Mouse (Mus musculus): Measurements from ENCODE around the gene Wdsub1. TPM values are rescaled to one million over a fixed set of nuclear protein-coding genes. Genes with fewer than 3 reads are reported as not detected.

The Wdsub1 gene
- total RNA-seq (2021), result 10 to 100 TPM; 22.6 to 23.7 TPM
- long read RNA-seq, experiment 1, partial matches to known transcripts, result 5 of 20 reads
- long read RNA-seq, experiment 1, other reads (novel, unspliced or antisense), result 14 of 20 reads
- long read RNA-seq, experiment 2, partial matches to known transcripts, result 5 of 24 reads
- long read RNA-seq, experiment 2, other reads (novel, unspliced or antisense), result 17 of 24 reads

- peak; percentile 34 for TF ChIP-seq CTCF (conservative IDR thresholded peaks at IDR 0.05)
- H3K27ac ChIP-seq, result peak within 1 kb of the TSS; percentile 92
Observed at GRCm38 (mm10) chr2:59881831-59882741, at the start of gene Wdsub1. Gene Wdsub1, minus strand, starts transcription at chr2:59882591.

DNA sequence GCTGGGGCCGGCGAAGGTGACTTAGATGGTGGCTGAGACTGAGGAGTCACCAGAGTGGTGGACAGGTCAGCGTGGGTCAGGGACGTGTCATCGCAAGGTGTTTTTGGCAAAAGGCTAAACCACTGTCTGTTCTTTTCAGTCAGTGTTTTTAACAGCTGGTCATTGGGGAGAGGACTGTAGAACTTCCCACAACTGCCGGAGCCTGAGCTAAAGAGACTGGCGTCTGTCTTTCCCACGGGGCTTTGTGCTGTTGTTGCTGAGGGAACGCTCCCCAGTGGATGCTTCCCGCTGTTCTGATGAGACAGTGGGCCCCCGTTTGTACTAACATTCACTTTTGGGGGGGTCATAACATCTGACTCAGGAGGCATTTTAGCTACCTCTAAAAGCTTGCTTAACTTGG, 31.2 kb upstream of the Wdsub1 start:
- DNase-seq (ENCODE audit: low spot score in 2 of 2), result no peak
- TF ChIP-seq CTCF (conservative IDR thresholded peaks at IDR 0.05), result no peak
- H3K4me3 ChIP-seq, result no peak overlapping the region
- no peak overlapping the region for H3K27ac ChIP-seq

More at GRCm38 (mm10) chr2:59881831-59882741, at the start of gene Wdsub1:
- peak; percentile 88 to 92 for DNase-seq (ENCODE audit: low spot score in 2 of 2)
- peak within 1 kb of the TSS; percentile 73 for H3K4me3 ChIP-seq

DNA sequence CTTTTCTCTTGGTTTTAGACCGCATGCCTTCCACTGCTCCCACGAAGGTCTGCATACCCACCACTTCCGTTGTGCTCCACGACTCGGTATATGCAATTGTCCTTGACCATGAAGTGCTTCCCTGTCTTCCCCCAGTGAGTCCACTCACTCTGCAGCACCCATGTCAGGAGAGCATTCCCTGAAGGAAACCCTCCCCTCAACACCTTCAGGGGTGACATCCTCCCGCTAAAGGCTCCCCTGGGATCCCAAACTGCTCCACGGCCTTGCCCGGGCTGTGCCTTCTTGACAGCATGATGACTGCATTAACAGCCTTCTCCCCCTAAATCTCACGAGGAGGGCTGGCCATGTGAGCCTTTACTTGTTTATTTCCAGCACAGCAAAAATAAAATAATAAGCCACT, 25.7 kb upstream of the Wdsub1 start:
- Histone ChIP-seq H3K4me3 (no peak overlapping the region), H3K27ac (no peak overlapping the region)
- TF ChIP-seq CTCF (conservative IDR thresholded peaks at IDR 0.05), result no peak
- no peak for DNase-seq (ENCODE audit: low spot score in 2 of 2)

DNA sequence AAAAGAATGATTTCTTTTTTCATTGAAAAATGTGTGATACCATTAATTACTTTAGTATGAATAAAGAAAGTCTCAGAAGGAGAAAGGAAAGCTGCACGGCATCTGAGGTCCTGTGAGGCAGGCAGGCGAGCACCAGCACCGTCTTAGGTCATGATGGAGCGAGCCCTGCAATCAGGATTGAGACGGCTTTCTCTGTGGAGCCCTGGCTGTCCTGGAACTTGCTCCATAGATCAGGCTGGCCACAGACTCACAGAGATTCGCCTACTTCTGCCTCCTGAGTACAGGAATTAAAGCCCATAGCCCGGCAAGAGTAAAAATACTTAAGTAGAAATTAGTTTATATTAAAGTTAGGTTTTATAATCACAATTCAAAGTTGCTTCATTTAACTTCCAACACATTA, 21.6 kb upstream of the Wdsub1 start:
- no peak overlapping the region for H3K27ac ChIP-seq
- no peak overlapping the region for H3K4me3 ChIP-seq
- no peak for DNase-seq (ENCODE audit: low spot score in 2 of 2)
- no peak for TF ChIP-seq CTCF (conservative IDR thresholded peaks at IDR 0.05)

- Histone ChIP-seq H3K4me3 (no peak overlapping the region), H3K27ac (no peak overlapping the region)
- TF ChIP-seq CTCF (conservative IDR thresholded peaks at IDR 0.05), result no peak
- DNase-seq (ENCODE audit: low spot score in 2 of 2), result no peak
Observed at GRCm38 (mm10) chr2:59898666-59899065, 16.3 kb upstream of the Wdsub1 start.

GRCm38 (mm10) chr2:59898105-59898504, 15.7 kb upstream of the Wdsub1 start:
- no peak overlapping the region for H3K4me3 ChIP-seq
- no peak overlapping the region for H3K27ac ChIP-seq
- no peak for TF ChIP-seq CTCF (conservative IDR thresholded peaks at IDR 0.05)
- DNase-seq (ENCODE audit: low spot score in 2 of 2), result no peak

- Histone ChIP-seq H3K4me3 (no peak overlapping the region), H3K27ac (no peak overlapping the region)
- no peak for TF ChIP-seq CTCF (conservative IDR thresholded peaks at IDR 0.05)
- no peak for DNase-seq (ENCODE audit: low spot score in 2 of 2)
Observed at GRCm38 (mm10) chr2:59896837-59897236, 14.4 kb upstream of the Wdsub1 start.

DNA sequence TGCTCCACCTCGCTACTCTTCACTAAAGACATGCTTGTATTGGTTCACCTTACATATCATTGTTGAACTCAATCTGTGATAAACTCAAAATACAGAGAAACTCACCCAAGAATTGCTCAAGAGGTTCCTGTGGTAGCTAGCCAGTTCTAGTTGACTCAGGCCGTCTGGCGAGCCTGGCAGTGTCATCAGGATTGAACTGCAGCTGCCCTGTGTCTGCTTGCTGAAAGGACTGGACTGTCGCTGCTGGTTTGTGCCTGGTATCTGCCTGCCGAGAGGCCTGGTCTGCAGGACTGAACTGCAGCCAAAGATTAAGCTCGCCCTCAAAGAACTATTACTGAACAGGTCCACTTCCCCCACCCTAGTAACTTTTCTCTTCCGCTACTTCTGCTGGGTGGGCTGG, 14.0 kb upstream of the Wdsub1 start:
- H3K4me3 ChIP-seq, result no peak overlapping the region
- no peak for DNase-seq (ENCODE audit: low spot score in 2 of 2)
- no peak overlapping the region for H3K27ac ChIP-seq
- no peak for TF ChIP-seq CTCF (conservative IDR thresholded peaks at IDR 0.05)

GRCm38 (mm10) chr2:59889699-59890098, 7.3 kb upstream of the Wdsub1 start:
- DNase-seq (ENCODE audit: low spot score in 2 of 2), result no peak
- H3K27ac ChIP-seq, result no peak overlapping the region
- TF ChIP-seq CTCF (conservative IDR thresholded peaks at IDR 0.05), result no peak

DNA sequence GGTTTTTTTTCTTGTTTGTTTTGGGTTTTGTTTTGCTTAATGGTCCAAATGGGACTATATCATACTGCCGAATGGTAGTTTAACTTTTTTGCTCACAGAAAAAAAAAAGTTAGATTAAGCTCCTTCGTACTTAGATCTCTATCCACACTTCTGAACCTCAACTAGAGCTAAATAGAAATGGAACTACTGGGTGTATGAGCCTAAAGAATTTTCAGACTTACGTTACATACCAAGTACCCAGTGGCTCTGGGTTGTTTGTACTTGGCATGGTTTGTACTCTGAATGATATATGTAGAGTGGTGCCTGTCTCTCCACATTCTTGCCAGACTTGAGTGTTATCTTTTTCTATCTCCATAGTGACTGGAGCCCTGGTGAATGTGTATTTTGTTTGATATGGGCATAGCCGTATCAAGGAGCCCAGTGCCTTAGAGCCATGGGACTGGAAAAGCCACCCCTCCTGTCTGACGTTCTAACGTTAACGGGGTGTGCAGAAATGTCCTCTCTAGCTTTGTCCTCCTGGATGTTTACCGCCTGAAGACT, 421 bp upstream of the Wdsub1 start:
- no peak for TF ChIP-seq CTCF (conservative IDR thresholded peaks at IDR 0.05)
- H3K4me3 ChIP-seq, result peak overlapping the region; percentile 73
- peak overlapping the region; percentile 92 for H3K27ac ChIP-seq
- DNase-seq (ENCODE audit: low spot score in 2 of 2), result no peak

More at GRCm38 (mm10) chr2:59889699-59890098, 7.3 kb upstream of the Wdsub1 start:
- H3K4me3 ChIP-seq, result no peak overlapping the region

GRCm38 (mm10) chr2:59881404-59881803, 987 bp downstream of the Wdsub1 start:
- no peak for DNase-seq (ENCODE audit: low spot score in 2 of 2)
- H3K27ac ChIP-seq, result peak overlapping the region; percentile 92; the same call in 1 of the 2 replicates
- no peak for TF ChIP-seq CTCF (conservative IDR thresholded peaks at IDR 0.05)
- peak overlapping the region; percentile 73 for H3K4me3 ChIP-seq

DNA sequence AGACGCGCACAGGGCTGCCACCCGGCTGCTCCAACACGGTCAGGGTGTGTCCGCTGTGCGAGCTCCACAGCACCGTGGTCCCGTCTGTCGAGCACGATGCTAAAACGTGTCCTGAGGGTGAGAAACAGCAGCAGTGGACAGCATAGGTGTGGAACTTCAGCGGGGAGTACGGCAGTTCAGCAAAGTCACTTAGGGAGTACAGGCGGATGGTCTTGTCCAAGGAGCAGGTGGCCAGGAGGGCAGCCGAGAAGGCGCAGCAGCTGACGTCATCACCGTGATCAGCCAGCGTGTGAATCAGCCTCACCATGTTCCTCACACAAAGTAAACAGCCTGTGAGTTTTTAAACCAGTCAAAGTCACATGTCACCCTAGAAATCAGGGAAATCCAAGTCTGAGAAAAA, 4.2 kb downstream of the Wdsub1 start:
- DNase-seq (ENCODE audit: low spot score in 2 of 2), result no peak
- Histone ChIP-seq H3K27ac (no peak overlapping the region), H3K4me3 (no peak overlapping the region)
- TF ChIP-seq CTCF (conservative IDR thresholded peaks at IDR 0.05), result no peak

GRCm38 (mm10) chr2:59877335-59877734, 5.1 kb downstream of the Wdsub1 start:
- H3K27ac ChIP-seq, result no peak overlapping the region
- H3K4me3 ChIP-seq, result no peak overlapping the region
- no peak for TF ChIP-seq CTCF (conservative IDR thresholded peaks at IDR 0.05)
- no peak for DNase-seq (ENCODE audit: low spot score in 2 of 2)

Measured in layer of hippocampus, adult 2 months (tissue).